Mouse (Mus musculus) hindbrain, embryonic 10.5 days (tissue): ENCODE measurements around the gene Dusp12. TPM values are rescaled to one million over a fixed set of nuclear protein-coding genes. Genes with fewer than 3 reads are reported as not detected.

ENCODE experiments used
- DNase-seq: peaks from one replicate; pipeline ENCODE4 v3.0.0-alpha.2; 2017; ENCODE audit warnings: low spot score
- H3K27ac ChIP-seq: fragments of 300-500 bp; sonication (generic); 2 replicates; pipeline ENCODE4 v1.5.1; 2016; ENCODE audit warnings: mild to moderate bottlenecking, moderate library complexity
- H3K27me3 ChIP-seq: fragments of 300-500 bp; sonication (generic); 2 replicates; pipeline ENCODE4 v1.6.1; 2016; ENCODE audit warnings: mild to moderate bottlenecking; ENCODE audit not compliant: poor library complexity, insufficient read depth, severe bottlenecking
- H3K36me3 ChIP-seq: fragments of 300-500 bp; sonication (generic); 2 replicates; pipeline ENCODE4 v1.6.1; 2016; ENCODE audit warnings: mild to moderate bottlenecking, moderate library complexity
- H3K4me1 ChIP-seq: fragments of 300-500 bp; sonication (generic); replicated peaks from 2 replicates; pipeline ENCODE4 v1.6.1; 2016; ENCODE audit warnings: mild to moderate bottlenecking
- H3K4me3 ChIP-seq: fragments of 300-500 bp; sonication (generic); 2 replicates; pipeline ENCODE4 v1.5.1; 2016; ENCODE audit warnings: mild to moderate bottlenecking, moderate library complexity
- H3K9me3 ChIP-seq: fragments of 300-500 bp; sonication (generic); 2 replicates; pipeline ENCODE4 v1.6.1; 2016; ENCODE audit warnings: mild to moderate bottlenecking, moderate library complexity
- WGBS: fragments of 180-500 bp; shearing (Covaris S2); methylation state at CpG from one replicate; pipeline ENCODE4 v1.1.7; 2016; 5-methylcytosine and 5-hydroxymethylcytosine counted together
- polyA plus RNA-seq: library from polyadenylated mRNA; unstranded; fragments of >200 nt; fragmentation: Nextera tagmentation; extraction: Ambion mirVana; gene quantifications from 2 replicates; pipeline ENCODE4 v1.2.1, GENCODE M21; 2016

Dusp12 gene
- polyA plus RNA-seq, 1 experiment from 2014 or later: 28.4 TPM

DNA sequence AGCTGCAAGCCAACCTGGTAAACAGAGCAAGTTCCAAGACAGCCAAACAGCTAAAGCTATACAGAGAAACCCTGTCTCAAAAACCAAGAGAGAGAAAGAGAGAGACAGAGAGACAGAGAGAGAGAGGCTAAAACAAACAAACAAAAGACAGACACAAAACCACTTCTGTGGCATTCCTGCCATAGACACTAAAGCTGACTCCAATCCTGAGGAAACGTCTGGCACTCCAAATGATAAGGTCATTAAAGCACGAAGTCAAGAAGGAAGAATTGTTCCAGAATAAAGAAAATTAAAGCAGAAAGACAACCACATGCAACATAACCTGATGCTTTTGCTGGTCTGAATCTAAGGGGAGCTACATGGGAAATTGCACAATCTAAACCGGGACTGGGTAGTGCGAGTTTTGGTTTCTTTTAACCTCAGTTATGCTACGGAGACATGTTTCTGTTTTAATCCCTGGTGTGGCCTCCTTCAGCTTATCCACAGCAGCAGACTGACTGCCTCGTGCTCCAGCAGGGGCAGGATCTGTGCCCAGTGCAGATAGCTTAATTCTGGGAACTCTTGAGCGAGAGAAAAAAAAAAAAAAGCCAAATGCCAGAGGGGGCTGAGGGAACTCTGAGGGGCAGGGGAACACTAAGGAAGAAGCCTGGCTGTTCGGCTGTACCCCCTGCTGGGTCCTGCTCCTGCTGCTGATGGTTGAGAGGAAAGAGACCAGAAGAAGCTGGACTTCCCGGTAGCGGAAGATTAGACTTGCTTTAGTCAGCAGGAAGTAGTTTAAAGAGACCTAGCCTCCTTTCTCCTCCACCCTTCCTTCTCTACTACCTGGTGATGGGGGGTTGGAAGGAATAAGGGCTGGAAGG is 39.7 kb downstream of the Dusp12 start:
- peak overlapping the region; percentile 35; the same call in 1 of the 2 replicates for H3K27ac ChIP-seq
- no peaks in the 10 kb centered on the region for H3K4me1 ChIP-seq
- H3K9me3 ChIP-seq: no peaks in the 10 kb centered on the region
- peaks cover 8% of the 10 kb centered on the region for H3K36me3 ChIP-seq
- WGBS: 51% methylated on average over 10 of the region's 10 CpGs
- DNase-seq: no peak
- H3K4me3 ChIP-seq: no peak overlapping the region
- H3K27me3 ChIP-seq: no peaks in the 10 kb centered on the region

DNA sequence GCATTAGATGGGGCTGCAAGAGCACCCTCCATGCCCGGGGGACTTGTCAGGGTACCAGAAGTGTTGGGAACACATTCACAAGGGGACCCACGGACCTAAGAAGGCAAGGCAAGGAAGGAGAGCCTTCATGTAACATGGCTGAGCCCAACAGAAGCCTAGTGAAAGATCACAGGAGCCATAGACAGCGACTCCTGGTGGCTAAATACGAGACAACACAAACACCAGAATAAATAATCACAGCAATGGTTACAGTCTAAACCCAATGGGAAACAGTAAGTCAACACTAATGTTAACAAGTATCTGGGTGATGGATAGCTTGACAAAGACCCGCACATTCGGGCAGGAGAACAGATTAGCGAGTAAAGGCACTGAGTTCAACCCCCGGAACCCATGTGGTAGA is 41.0 kb downstream of the Dusp12 start:
- WGBS: 56% methylated on average over 8 of the region's 8 CpGs
- Histone ChIP-seq H3K9me3 (no peaks in the 10 kb centered on the region), H3K4me1 (no peaks in the 10 kb centered on the region), H3K4me3 (no peak overlapping the region), H3K27ac (no peak overlapping the region), H3K27me3 (no peaks in the 10 kb centered on the region), H3K36me3 (peaks cover 9% of the 10 kb centered on the region)
- peak; percentile 47 for DNase-seq

DNA sequence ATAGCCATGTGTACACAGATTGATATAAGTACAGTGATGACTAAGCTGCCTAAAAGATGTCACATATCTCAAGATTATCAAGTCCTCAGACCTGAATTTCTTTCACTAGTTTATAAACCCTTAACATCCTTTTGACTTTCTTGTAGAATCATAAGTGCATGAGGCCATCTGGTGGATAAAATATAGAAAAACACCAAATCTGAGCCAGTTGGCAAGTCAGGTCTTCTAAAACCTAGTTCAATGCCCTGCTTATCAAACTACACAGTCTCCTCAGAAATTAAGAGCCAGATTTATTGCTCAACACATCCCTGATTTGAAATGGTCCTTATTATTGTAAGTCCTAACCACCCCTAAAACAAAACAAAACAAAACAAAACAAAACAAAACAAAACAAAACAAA is 45.7 kb downstream of the Dusp12 start:
- Histone ChIP-seq H3K27ac (no peak overlapping the region), H3K4me3 (no peak overlapping the region), H3K36me3 (peaks cover 7% of the 10 kb centered on the region; the same call in 1 of the 2 replicates), H3K27me3 (no peaks in the 10 kb centered on the region), H3K9me3 (no peaks in the 10 kb centered on the region), H3K4me1 (no peaks in the 10 kb centered on the region)
- no peak for DNase-seq

DNA sequence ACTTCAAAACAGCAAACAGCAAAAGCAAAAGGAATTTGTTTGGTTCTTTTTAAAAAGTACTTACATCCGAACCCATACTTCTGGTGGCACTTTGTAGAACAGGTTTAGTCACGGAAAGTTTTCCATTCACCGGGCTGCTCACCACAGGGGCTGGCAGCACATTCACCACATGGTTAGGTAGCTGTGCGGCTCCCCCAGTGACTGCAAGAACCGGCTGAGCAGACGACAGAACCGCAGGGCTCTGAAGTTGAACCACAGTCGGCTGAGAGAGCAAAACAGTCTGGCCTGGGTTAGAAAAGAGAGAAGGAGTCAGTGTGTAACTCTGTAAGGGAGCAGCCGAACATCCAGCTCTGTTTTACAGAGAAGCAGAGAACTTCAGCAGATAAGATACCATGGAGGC is 50.6 kb downstream of the Dusp12 start:
- no peak for DNase-seq
- 78% methylated on average over 9 of the region's 9 CpGs for WGBS
- H3K27me3 ChIP-seq: no peaks in the 10 kb centered on the region

DNA sequence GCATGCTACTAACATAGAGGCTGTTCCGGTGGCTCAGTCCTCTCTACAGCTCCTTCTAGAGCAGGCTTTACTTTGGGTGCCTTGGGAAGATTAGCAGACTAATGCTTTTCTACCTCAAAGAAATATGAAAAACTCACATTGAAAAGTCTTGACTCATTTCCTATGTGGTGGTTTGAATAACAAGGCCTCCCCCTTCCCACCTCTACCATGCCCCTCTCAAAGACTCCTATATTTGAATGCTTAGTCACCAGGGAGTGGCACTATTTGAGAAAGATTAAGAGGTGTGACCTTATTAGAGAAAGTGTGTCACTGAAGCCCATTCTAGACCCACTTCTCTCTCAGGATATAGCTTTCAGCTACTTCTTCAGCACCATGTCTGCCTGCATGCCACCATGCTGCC is 55.6 kb downstream of the Dusp12 start:
- 98% methylated on average over 1 of the region's 1 CpGs for WGBS
- 0 out of 2 replicates have a peak, but pooled peaks cover 3% of the 10 kb centered on the region for H3K9me3 ChIP-seq
- H3K36me3 ChIP-seq: peaks cover 25% of the 10 kb centered on the region
- no peaks in the 10 kb centered on the region for H3K4me1 ChIP-seq
- no peak for DNase-seq
- H3K4me3 ChIP-seq: no peak overlapping the region
- no peak overlapping the region for H3K27ac ChIP-seq
- no peaks in the 10 kb centered on the region for H3K27me3 ChIP-seq

More for the DNA sequence above, 50.6 kb downstream of the Dusp12 start:
- Histone ChIP-seq H3K27ac (no peak overlapping the region), H3K4me1 (no peaks in the 10 kb centered on the region), H3K4me3 (no peak overlapping the region), H3K36me3 (peaks cover 28% of the 10 kb centered on the region), H3K9me3 (0 out of 2 replicates have a peak, but pooled peaks cover 3% of the 10 kb centered on the region)

DNA sequence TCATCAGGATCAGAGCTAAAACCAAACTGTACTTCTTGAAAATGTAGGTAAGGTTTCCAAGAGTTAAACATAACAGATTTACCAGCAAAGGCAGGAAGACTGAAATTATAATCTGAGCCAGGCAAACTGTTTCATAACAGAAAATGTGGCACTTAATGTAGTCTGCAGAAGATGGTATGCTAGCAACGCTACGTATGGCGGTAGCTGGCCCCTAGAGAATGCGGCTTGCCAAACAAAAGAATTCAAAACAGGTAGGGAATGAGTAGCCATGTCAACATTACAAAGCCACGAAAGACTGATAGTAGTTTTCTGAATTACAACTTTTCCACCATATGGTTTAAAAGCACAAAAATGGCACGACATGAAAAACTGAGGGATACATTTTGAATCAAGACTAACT is 56.0 kb downstream of the Dusp12 start:
- Histone ChIP-seq H3K4me3 (no peak overlapping the region), H3K4me1 (no peaks in the 10 kb centered on the region), H3K27me3 (no peaks in the 10 kb centered on the region), H3K27ac (no peak overlapping the region), H3K9me3 (0 out of 2 replicates have a peak, but pooled peaks cover 3% of the 10 kb centered on the region), H3K36me3 (peaks cover 24% of the 10 kb centered on the region)
- 93% methylated on average over 6 of the region's 6 CpGs for WGBS
- DNase-seq: no peak

Other genes with a start within 250 kb of the Dusp12 start
- gene Olfml2b, start 241.0 kb downstream of the Dusp12 start, polyA plus RNA-seq: 5.7 and 5.9 TPM in 2 replicates
- 7.7 and 8.0 TPM in 2 replicates for gene Atf6, start 17.8 kb downstream of the Dusp12 start, polyA plus RNA-seq
- 0.41 TPM in 1 of 2 replicates, not detected in the other for gene Gm26620, start 475 bp downstream of the Dusp12 start, polyA plus RNA-seq
- not detected in 2 replicates for gene Fcrlb, start 27.4 kb upstream of the Dusp12 start, polyA plus RNA-seq
- gene Fcrla, start 42.0 kb upstream of the Dusp12 start, polyA plus RNA-seq: not detected in 2 replicates
- gene Fcgr2b, start 91.0 kb upstream of the Dusp12 start, polyA plus RNA-seq: 0.26 TPM in 1 of 2 replicates, not detected in the other
- 0.30 and 0.64 TPM in 2 replicates for gene Fcgr4, start 133.4 kb upstream of the Dusp12 start, polyA plus RNA-seq
- 4.7 and 7.6 TPM in 2 replicates for gene Fcgr3, start 179.4 kb upstream of the Dusp12 start, polyA plus RNA-seq
- 5.4 and 13.0 TPM in 2 replicates for gene Cfap126, start 228.4 kb upstream of the Dusp12 start, polyA plus RNA-seq